Mouse (Mus musculus) intestine, embryonic 15.5 days (tissue): ENCODE data around the gene Zscan26. TPM values are rescaled to one million over a fixed set of nuclear protein-coding genes. Genes with fewer than 3 reads are reported as not detected.

Experiments used
- ATAC-seq: fragments of 200-750 bp; cut with Nextera tagmentation; 2 replicates; pipeline ENCODE4 v1.8.0; 2017; ENCODE audit warnings: moderate TSS enrichment, moderate library complexity
- H3K27ac ChIP-seq: fragments of 300-500 bp; sonication (generic); 2 replicates; pipeline ENCODE4 v1.5.1; 2015; ENCODE audit warnings: mild to moderate bottlenecking, inconsistent platforms
- H3K27me3 ChIP-seq: fragments of 300-500 bp; sonication (generic); replicated peaks from 2 replicates; pipeline ENCODE4 v1.6.1; 2015; ENCODE audit warnings: inconsistent platforms
- H3K36me3 ChIP-seq: fragments of 300-500 bp; sonication (generic); 2 replicates; pipeline ENCODE4 v1.6.1; 2015; ENCODE audit warnings: inconsistent platforms
- H3K4me1 ChIP-seq: fragments of 300-500 bp; sonication (generic); replicated peaks from 2 replicates; pipeline ENCODE4 v1.6.1; 2015; ENCODE audit warnings: inconsistent platforms
- H3K4me2 ChIP-seq: fragments of 300-500 bp; sonication (generic); replicated peaks from 2 replicates; pipeline ENCODE4 v1.6.1; 2015; ENCODE audit warnings: mild to moderate bottlenecking, inconsistent platforms
- H3K4me3 ChIP-seq: fragments of 300-500 bp; sonication (generic); replicated peaks from 2 replicates; pipeline ENCODE4 v1.5.1; 2015; ENCODE audit warnings: inconsistent platforms
- H3K9ac ChIP-seq: fragments of 300-500 bp; sonication (generic); 2 replicates; pipeline ENCODE4 v1.6.1; 2015; ENCODE audit warnings: inconsistent platforms
- H3K9me3 ChIP-seq: fragments of 300-500 bp; sonication (generic); 2 replicates; pipeline ENCODE4 v1.6.1; 2016; ENCODE audit warnings: inconsistent platforms
- WGBS: fragments of 180-500 bp; shearing (Covaris S2); methylation state at CpG from one replicate; pipeline ENCODE4 v1.1.7; 2015; 5-methylcytosine and 5-hydroxymethylcytosine counted together
- polyA plus RNA-seq: library from polyadenylated mRNA; unstranded; fragments of >200 nt; fragmentation: Nextera tagmentation; extraction: Ambion mirVana; gene quantifications from 2 replicates; pipeline ENCODE4 v1.2.1, GENCODE M21; 2015

The Zscan26 gene
- polyA plus RNA-seq, 1 experiment from 2014 or later, result 26.5 TPM

GRCm38 (mm10) chr13:21417298-21418010, 36.1 kb downstream of the Zscan26 start:
- H3K4me2 ChIP-seq, result no peak overlapping the region
- no peaks in the 10 kb centered on the region for H3K9me3 ChIP-seq
- no peak overlapping the region for H3K9ac ChIP-seq
- H3K4me1 ChIP-seq, result no peaks in the 10 kb centered on the region; the same call in 1 of the 2 replicates
- H3K27ac ChIP-seq, result 0 out of 2 replicates have a peak overlapping the region, but pooled peaks have one; percentile 13
- ATAC-seq, result peak; percentile 32; the same call in 1 of the 2 replicates
- no peaks in the 10 kb centered on the region for H3K36me3 ChIP-seq
- no peak overlapping the region for H3K4me3 ChIP-seq
- no peaks in the 10 kb centered on the region for H3K27me3 ChIP-seq
- 68% methylated on average over 6 of the region's 6 CpGs for WGBS

- WGBS, result 88% methylated on average over 2 of the region's 2 CpGs
- no peaks in the 10 kb centered on the region for H3K27me3 ChIP-seq
- H3K36me3 ChIP-seq, result no peaks in the 10 kb centered on the region
- no peak overlapping the region for H3K9ac ChIP-seq
- no peak for ATAC-seq
- H3K9me3 ChIP-seq, result no peaks in the 10 kb centered on the region
- no peaks in the 10 kb centered on the region; the same call in 1 of the 2 replicates for H3K4me1 ChIP-seq
- no peak overlapping the region for H3K4me3 ChIP-seq
- H3K27ac ChIP-seq, result no peak overlapping the region
- H3K4me2 ChIP-seq, result no peak overlapping the region
Observed at GRCm38 (mm10) chr13:21415750-21416149, 37.8 kb downstream of the Zscan26 start.

GRCm38 (mm10) chr13:21415266-21415665, 38.3 kb downstream of the Zscan26 start:
- no peaks in the 10 kb centered on the region; the same call in 1 of the 2 replicates for H3K4me1 ChIP-seq
- no peak for ATAC-seq
- H3K4me3 ChIP-seq, result no peak overlapping the region
- no peak overlapping the region for H3K9ac ChIP-seq
- H3K27ac ChIP-seq, result no peak overlapping the region
- no peaks in the 10 kb centered on the region for H3K36me3 ChIP-seq
- H3K4me2 ChIP-seq, result 0 out of 2 replicates have a peak overlapping the region, but pooled peaks have one; percentile 14
- no peaks in the 10 kb centered on the region for H3K27me3 ChIP-seq
- no peaks in the 10 kb centered on the region for H3K9me3 ChIP-seq
- 66% methylated on average over 4 of the region's 4 CpGs for WGBS

DNA sequence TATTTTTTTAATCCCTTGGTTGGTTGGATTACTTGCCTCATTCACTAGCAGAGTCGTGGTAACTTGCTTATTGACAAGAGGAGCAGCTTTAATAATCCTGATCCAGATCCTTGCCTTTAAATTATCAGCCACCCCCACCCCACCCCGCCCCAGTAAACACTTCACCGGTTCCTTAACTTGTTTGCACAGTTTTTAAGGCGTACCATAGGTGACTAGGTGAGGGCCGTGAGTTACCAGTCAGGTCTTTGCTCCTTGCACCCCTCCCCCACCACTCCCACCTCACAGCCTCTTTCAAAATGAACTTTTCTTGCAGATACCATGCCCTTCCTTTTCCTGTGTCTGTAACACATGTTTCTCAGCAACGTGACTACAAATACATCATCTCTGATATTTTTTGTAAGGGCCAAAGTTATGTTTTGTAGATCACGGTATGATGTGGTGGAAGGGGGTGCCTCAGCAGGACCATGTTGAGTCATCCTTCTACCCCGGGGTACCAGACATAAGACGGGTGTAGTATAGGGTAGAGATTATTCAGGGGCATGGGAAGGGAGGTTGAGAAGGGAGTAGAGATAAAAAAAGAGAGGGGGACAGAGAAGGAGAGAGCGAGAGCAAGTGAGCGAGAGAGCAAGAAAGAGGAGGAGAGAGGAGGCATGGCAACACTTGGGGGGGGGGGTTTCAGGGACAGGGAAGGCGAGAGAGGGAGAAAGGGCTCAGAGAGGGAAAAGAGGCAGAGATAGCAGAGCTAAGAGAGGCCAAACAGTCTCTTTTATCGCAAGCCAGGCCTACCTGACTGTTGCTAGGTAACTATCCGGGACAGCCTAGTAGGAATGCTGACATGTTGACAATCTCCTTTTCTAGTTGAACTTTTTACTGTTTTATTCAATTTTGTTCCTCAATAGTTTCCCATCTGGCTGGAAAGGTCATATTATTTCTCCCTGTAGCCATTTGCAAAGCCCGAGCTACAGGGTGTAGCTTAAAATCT, 39.0 kb downstream of the Zscan26 start:
- Histone ChIP-seq H3K36me3 (no peaks in the 10 kb centered on the region), H3K9me3 (no peaks in the 10 kb centered on the region), H3K4me1 (no peaks in the 10 kb centered on the region; the same call in 1 of the 2 replicates), H3K27ac (no peak overlapping the region), H3K4me3 (no peak overlapping the region), H3K27me3 (no peaks in the 10 kb centered on the region), H3K4me2 (0 out of 2 replicates have a peak overlapping the region, but pooled peaks have one; percentile 14), H3K9ac (no peak overlapping the region)
- ATAC-seq, result peak; percentile 62
- 44% methylated on average over 15 of the region's 15 CpGs for WGBS

- Histone ChIP-seq H3K4me2 (peak overlapping the region; percentile 80), H3K4me1 (0 out of 2 replicates have a peak, but pooled peaks cover 6% of the 10 kb centered on the region), H3K27ac (peak overlapping the region; percentile 75), H3K9me3 (no peaks in the 10 kb centered on the region), H3K4me3 (peak overlapping the region; percentile 48), H3K27me3 (no peaks in the 10 kb centered on the region), H3K9ac (peak overlapping the region; percentile 49; the same call in 1 of the 2 replicates), H3K36me3 (no peaks in the 10 kb centered on the region)
- ATAC-seq, result no peak
- 51% methylated on average over 11 of the region's 11 CpGs for WGBS
Observed at GRCm38 (mm10) chr13:21408805-21409459, 44.6 kb downstream of the Zscan26 start.

DNA sequence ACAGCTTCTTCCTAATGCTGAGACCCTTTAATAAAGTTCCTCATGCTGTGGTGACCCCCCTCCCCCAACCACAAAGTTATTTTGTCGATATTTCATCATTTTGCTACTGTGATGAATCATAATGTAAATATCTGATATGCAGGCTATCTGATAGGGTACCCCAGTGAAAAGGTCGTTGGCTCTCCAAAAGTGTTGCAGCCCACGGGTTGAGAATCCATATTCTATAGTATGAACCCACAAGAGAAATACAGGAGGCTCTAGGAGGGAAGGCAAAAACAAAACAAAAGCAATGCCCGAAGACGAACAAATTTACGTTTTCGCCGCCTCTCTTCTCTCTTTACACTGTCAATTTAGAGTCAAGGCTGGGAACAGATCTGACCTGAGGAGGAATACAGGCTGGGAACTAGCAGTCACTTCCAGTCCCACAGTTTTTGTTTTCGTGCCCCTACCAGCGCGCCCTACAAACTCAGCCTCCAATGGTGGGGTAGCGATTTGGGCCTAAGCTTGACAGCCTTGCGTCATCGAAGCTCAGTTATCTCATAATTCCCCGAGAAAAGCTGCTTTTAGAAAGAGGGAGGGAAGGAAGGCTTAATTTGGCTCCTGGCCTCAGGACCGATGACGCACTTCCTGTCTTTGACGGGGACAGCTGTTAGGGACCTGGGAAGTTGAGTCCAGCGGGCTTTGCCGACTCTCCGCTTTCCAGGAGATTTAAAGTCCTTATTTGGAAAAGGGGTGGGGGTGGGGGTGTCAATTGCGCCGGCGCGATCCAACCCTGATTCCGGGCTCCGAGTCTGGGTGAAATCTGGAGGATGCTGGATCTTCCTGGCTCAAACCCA, 45.3 kb downstream of the Zscan26 start:
- peak overlapping the region; percentile 75 for H3K27ac ChIP-seq
- peak; percentile 95 for ATAC-seq
- no peaks in the 10 kb centered on the region for H3K36me3 ChIP-seq
- 0 out of 2 replicates have a peak, but pooled peaks cover 6% of the 10 kb centered on the region for H3K4me1 ChIP-seq
- no peaks in the 10 kb centered on the region for H3K27me3 ChIP-seq
- peak overlapping the region; percentile 48 for H3K4me3 ChIP-seq
- 5% methylated on average over 27 of the region's 27 CpGs for WGBS
- H3K4me2 ChIP-seq, result peak overlapping the region; percentile 80
- H3K9me3 ChIP-seq, result no peaks in the 10 kb centered on the region
- peak overlapping the region; percentile 49 for H3K9ac ChIP-seq

DNA sequence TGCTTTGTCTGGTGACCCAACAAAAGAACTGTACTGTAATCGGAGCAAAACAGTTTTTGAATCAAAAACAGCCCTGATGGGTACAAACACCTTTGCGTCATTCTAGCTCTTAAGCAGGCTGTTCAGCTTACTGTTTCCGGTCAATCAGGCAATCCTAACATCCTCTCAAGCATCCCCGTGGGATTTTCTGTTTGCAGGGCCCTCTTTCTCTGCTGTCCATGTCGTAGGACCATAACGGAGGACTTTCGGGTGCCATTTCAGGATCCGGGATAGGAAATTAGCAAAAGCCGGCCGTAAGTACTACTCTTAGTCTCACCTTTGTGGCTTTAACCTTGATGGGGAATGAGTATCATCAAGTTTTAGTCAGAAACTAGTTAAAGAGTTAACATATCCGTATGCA, 46.2 kb downstream of the Zscan26 start:
- no peak for ATAC-seq
- Histone ChIP-seq H3K36me3 (no peaks in the 10 kb centered on the region), H3K9me3 (no peaks in the 10 kb centered on the region), H3K4me1 (0 out of 2 replicates have a peak, but pooled peaks cover 6% of the 10 kb centered on the region), H3K9ac (no peak overlapping the region), H3K4me2 (peak overlapping the region; percentile 80; the same call in 1 of the 2 replicates), H3K27ac (no peak overlapping the region), H3K27me3 (no peaks in the 10 kb centered on the region), H3K4me3 (no peak overlapping the region)
- 84% methylated on average over 11 of the region's 11 CpGs for WGBS

DNA sequence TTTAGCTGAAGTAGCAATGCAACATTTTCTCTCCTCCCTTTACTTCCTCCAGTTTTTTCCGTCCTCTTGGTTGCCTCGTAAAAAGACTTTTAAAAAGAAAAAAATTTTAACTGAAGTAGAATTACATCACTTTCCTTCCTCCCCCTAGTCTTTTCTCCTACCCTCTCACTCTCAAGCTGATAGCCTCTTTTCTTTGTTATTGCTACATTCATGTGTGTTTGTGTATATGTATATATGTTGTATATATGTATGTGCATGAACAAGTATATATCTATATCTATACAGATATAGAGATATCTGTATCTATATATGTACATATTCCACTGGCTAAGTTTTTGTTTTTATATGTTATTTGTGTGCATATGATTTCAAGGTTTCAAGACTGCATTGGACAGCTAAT, 50.7 kb downstream of the Zscan26 start:
- Histone ChIP-seq H3K27me3 (no peaks in the 10 kb centered on the region), H3K9me3 (no peaks in the 10 kb centered on the region), H3K4me3 (peak overlapping the region; percentile 80), H3K9ac (peak overlapping the region; percentile 87; the same call in 1 of the 2 replicates), H3K4me1 (0 out of 2 replicates have a peak, but pooled peaks cover 5% of the 10 kb centered on the region), H3K4me2 (peak overlapping the region; percentile 62; the same call in 1 of the 2 replicates), H3K27ac (no peak overlapping the region), H3K36me3 (no peaks in the 10 kb centered on the region)
- peak; percentile 34; the same call in 1 of the 2 replicates for ATAC-seq
- 0% methylated on average over 2 of the region's 2 CpGs for WGBS

DNA sequence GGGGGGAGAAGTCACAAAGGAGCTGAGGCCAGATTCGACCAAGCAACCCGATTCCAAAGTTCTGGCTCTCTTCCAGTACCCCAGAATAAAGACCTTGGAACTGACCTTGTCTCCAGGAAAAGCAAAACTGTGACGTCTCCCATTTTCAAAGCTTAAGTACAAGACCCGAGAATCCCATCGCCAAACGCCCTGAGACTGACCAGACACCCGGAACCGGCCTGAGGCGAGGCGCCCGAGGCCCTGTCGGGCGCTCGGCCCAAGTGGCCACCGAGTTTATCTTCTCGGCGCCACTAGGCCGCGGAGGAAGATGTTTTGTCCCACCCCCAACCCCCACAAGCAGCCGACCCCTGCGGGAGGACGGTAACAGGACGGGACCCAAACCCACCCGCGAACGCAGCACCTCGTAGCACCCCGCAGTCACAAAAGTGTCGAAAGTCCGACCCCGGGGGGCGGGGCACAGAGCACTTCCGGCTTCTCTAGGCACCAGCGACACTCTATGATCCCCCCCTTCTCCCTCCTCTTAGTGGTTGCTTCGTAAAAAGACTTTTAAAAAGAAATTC, 51.2 kb downstream of the Zscan26 start, which contains the start of gene Zkscan3:
Gene Zkscan3 (minus strand): TSS at position 469 of the 560 bp plus-strand sequence.
- no peaks in the 10 kb centered on the region for H3K27me3 ChIP-seq
- H3K36me3 ChIP-seq, result no peaks in the 10 kb centered on the region; the same call in 1 of the 2 replicates
- peak within 1 kb of the TSS; percentile 87 for H3K9ac ChIP-seq
- H3K4me1 ChIP-seq, result 0 out of 2 replicates have a peak, but pooled peaks cover 2% of the 10 kb centered on the region
- ATAC-seq, result peak; percentile 96
- peak within 1 kb of the TSS; percentile 62 for H3K4me2 ChIP-seq
- H3K9me3 ChIP-seq, result no peaks in the 10 kb centered on the region
- WGBS, result 0% methylated on average over 35 of the region's 35 CpGs
- H3K27ac ChIP-seq, result peak within 1 kb of the TSS; percentile 72; the same call in 1 of the 2 replicates
- peak within 1 kb of the TSS; percentile 80 for H3K4me3 ChIP-seq

GRCm38 (mm10) chr13:21401636-21402286, 51.8 kb downstream of the Zscan26 start:
- Histone ChIP-seq H3K4me1 (0 out of 2 replicates have a peak, but pooled peaks cover 2% of the 10 kb centered on the region), H3K9ac (peak overlapping the region; percentile 87), H3K27me3 (no peaks in the 10 kb centered on the region), H3K4me2 (peak overlapping the region; percentile 62), H3K9me3 (no peaks in the 10 kb centered on the region), H3K4me3 (peak overlapping the region; percentile 80), H3K27ac (peak overlapping the region; percentile 72; the same call in 1 of the 2 replicates), H3K36me3 (no peaks in the 10 kb centered on the region; the same call in 1 of the 2 replicates)
- 10% methylated on average over 12 of the region's 12 CpGs for WGBS
- ATAC-seq, result peak; percentile 46
